Mouse (Mus musculus) myocyte (in vitro differentiated cells): Measurements from ENCODE around the gene Ak5. TPM values are rescaled to one million over a fixed set of nuclear protein-coding genes. Genes with fewer than 3 reads are reported as not detected.

Source experiments
- H3K27me3 ChIP-seq: one replicate; pipeline ENCODE4 v1.6.1; 2011; ENCODE audit not compliant: control insufficient read depth, insufficient read depth, insufficient read length
- H3K36me3 ChIP-seq: one replicate; pipeline ENCODE4 v1.6.1; 2011; ENCODE audit not compliant: control insufficient read depth, insufficient read depth
- H3K4me2 ChIP-seq: one replicate; pipeline ENCODE4 v1.6.1; 2011; ENCODE audit warnings: low read depth, control low read depth
- H3K4me3 ChIP-seq: one replicate; pipeline ENCODE4 v1.5.1; 2011; ENCODE audit warnings: mild to moderate bottlenecking, control low read depth, moderate library complexity
- H3K79me2 ChIP-seq: one replicate; pipeline ENCODE4 v1.6.1; 2011; ENCODE audit not compliant: control insufficient read depth, insufficient read depth
- H3ac ChIP-seq: one replicate; pipeline ENCODE4 v1.6.1; 2011; ENCODE audit not compliant: control insufficient read depth, insufficient read length
- CEBPB ChIP-seq: IDR thresholded peaks from 2 replicates; pipeline ENCODE4 v1.6.1; 2011; ENCODE audit warnings: mild to moderate bottlenecking, moderate library complexity; ENCODE audit not compliant: poor library complexity, insufficient read depth, severe bottlenecking
- E2F4 ChIP-seq: IDR thresholded peaks from one replicate; pipeline ENCODE4 v1.6.1; 2011; ENCODE audit warnings: mild to moderate bottlenecking, control low read depth, moderate library complexity; ENCODE audit not compliant: insufficient read depth
- MAX ChIP-seq: IDR thresholded peaks from one replicate; pipeline ENCODE4 v1.6.1; 2011; ENCODE audit warnings: low read depth, mild to moderate bottlenecking, control low read depth
- MYOD1 ChIP-seq, 3 experiments: IDR thresholded peaks; one replicate each; pipeline ENCODE4 v1.6.1; 2011; ENCODE audit warnings: control low read depth in 2 of 3, low read depth in 2 of 3, mild to moderate bottlenecking in 2 of 3, moderate library complexity in 1 of 3; ENCODE audit not compliant: insufficient read length in 2 of 3, control insufficient read depth in 1 of 3
- MYOG ChIP-seq, 3 experiments: IDR thresholded peaks; one replicate each; pipeline ENCODE4 v1.6.1; 2011; ENCODE audit warnings: control low read depth in 2 of 3, low read depth in 2 of 3, mild to moderate bottlenecking in 2 of 3; ENCODE audit not compliant: insufficient read length in 2 of 3, control insufficient read depth in 1 of 3, insufficient read depth in 1 of 3
- POLR2A ChIP-seq: IDR thresholded peaks from one replicate; pipeline ENCODE4 v1.6.1; 2011; ENCODE audit warnings: low read depth, mild to moderate bottlenecking, control low read depth, moderate library complexity; ENCODE audit not compliant: insufficient read length
- POLR2AphosphoS2 ChIP-seq: IDR thresholded peaks from one replicate; pipeline ENCODE4 v1.6.1; 2011; ENCODE audit warnings: low read depth, control low read depth; ENCODE audit not compliant: insufficient read length
- REST ChIP-seq: IDR thresholded peaks from one replicate; pipeline ENCODE4 v1.6.1; 2011; ENCODE audit warnings: mild to moderate bottlenecking, control low read depth, moderate library complexity; ENCODE audit not compliant: insufficient read depth, insufficient read length
- SRF ChIP-seq: IDR thresholded peaks from one replicate; pipeline ENCODE4 v1.6.1; 2011; ENCODE audit warnings: low read depth; ENCODE audit not compliant: control insufficient read depth, insufficient read length
- TCF12 ChIP-seq: IDR thresholded peaks from one replicate; pipeline ENCODE4 v1.6.1; 2011; ENCODE audit warnings: mild to moderate bottlenecking, control low read depth; ENCODE audit not compliant: poor library complexity, insufficient read depth, severe bottlenecking
- TCF3 ChIP-seq: IDR thresholded peaks from one replicate; pipeline ENCODE4 v1.6.1; 2011; ENCODE audit warnings: low read depth, control low read depth; ENCODE audit not compliant: insufficient read length
- USF1 ChIP-seq: IDR thresholded peaks from one replicate; pipeline ENCODE4 v1.6.1; 2011; ENCODE audit warnings: low read depth, mild to moderate bottlenecking, control low read depth, moderate library complexity
- polyA plus RNA-seq: library from polyadenylated mRNA; unstranded; fragments of >200 nt; fragmentation: generic; extraction: Trizol; gene quantifications from one replicate; pipeline ENCODE4 v1.2.1, GENCODE M21; 2012; ENCODE audit warnings: missing spikeins

Ak5 gene
- polyA plus RNA-seq, 1 experiment = 2.2 TPM

DNA sequence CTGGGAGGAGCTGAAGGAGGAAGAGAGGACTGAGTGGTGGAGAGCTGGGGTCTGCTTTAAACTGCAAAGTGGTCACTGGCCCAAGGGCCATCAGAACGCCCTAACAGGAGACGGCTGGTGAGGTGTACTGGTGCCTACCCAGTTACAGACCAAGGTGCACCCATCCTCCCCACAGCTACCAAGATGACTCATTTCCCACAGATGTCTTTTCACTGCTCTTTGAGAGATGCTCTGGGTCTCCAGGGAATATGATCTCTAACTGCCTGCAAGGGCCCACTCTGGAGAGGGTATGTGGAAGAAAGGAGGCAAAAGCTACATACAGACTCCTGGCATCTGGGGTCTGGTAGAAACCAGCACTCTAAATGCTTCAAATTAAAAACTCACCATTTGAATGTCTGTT lies 633 bp upstream of the Ak5 start:
- H3K27me3 ChIP-seq = peaks cover 5% of the 10 kb centered on the region

DNA sequence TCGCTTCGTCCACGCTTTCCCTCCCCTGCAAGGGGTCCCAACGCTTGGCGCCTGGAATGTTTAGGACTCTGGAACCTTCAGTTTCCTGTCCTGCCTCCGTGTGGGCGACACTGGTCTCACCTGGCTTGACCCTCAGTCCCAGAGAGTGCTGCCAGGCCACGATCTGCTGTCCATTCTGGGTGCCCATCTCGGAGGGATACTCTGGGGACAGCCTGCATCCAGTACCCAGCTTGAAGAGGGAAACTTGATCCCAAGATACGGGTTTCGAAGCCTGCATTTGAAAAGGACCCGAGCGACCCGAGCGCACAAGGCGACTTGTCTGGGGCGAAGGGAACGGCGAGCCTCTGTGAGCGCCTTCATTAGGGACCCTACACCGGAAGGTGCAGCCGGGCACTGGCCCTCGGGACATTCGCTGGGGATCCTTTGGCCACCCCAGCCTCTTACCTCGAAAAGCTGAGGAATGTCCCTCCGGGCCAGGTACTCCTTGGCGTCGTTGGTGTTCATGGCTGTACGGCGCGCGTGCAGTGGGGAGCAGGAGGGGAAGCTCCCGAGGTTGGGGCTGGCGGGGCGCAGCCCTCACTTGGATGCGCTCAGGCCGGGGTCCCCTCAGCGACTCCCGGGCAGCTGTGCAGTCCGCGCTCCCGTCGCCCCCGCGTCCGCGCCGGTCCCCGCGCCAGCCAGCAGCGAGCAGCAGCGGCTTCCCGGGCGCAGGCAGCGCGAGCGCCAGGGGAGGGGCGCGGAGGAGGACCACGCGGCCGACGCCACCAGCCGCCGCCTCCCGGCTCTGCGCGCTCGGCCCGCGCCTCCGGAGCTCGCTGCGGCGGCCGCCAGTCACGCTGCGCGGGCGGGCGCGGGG lies 576 bp downstream of the Ak5 start:
- H3K4me2 ChIP-seq = peak overlapping the region; percentile 83
- peak overlapping the region; percentile 78 for H3ac ChIP-seq
- H3K27me3 ChIP-seq = peaks cover 5% of the 10 kb centered on the region
- H3K79me2 ChIP-seq = no peaks in the 10 kb centered on the region
- peak overlapping the region; percentile 6 for H3K4me3 ChIP-seq
- TF ChIP-seq MAX (no peak), POLR2A (no peak), CEBPB (no peak), TCF12 (no peak), USF1 (no peak), SRF (no peak), REST (no peak), MYOG (IDR thresholded peaks at IDR 0.05; ENCODE audit: control insufficient read depth in 1 of 3, insufficient read depth in 1 of 3, insufficient read length in 2 of 3, low read depth in 2 of 3) (peak in 1 of 3 experiments; percentile 17), E2F4 (no peak), TCF3 (no peak), POLR2AphosphoS2 (no peak), MYOD1 (IDR thresholded peaks at IDR 0.05; ENCODE audit: control insufficient read depth in 1 of 3, insufficient read length in 2 of 3, low read depth in 2 of 3) (peak in 1 of 3 experiments; percentile 20)
- no peaks in the 10 kb centered on the region for H3K36me3 ChIP-seq

More for the DNA sequence above, 633 bp upstream of the Ak5 start:
- H3K4me3 ChIP-seq = no peak overlapping the region
- H3K79me2 ChIP-seq = no peaks in the 10 kb centered on the region
- TF ChIP-seq TCF12 = no peak
- no peak for TF ChIP-seq POLR2AphosphoS2
- no peak for TF ChIP-seq MAX
- H3K4me2 ChIP-seq = peak overlapping the region; percentile 83
- H3ac ChIP-seq = no peak overlapping the region
- H3K36me3 ChIP-seq = no peaks in the 10 kb centered on the region

DNA sequence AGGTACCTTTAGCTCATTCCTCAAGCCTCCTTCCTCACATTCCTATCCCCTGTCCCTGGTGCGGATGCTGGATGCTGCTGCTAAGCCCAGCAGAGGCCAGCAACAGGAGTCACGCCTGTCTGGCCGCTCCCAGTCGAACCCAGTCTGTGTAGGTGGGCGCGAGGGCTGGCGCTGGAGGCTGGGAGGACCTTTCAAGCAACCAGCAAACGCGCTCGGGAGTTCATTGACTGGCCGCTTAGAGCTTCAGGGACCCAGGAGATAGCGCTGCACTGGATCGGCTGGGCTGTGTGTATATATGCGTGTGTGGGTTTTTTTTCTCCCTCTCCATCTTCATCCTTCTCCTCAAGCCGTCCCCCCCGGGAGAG lies 1.2 kb downstream of the Ak5 start:
- Histone ChIP-seq H3K36me3 (no peaks in the 10 kb centered on the region), H3ac (no peak overlapping the region), H3K79me2 (no peaks in the 10 kb centered on the region), H3K4me2 (peak overlapping the region; percentile 83), H3K4me3 (no peak overlapping the region), H3K27me3 (peaks cover 5% of the 10 kb centered on the region)
- TF ChIP-seq E2F4 (no peak), SRF (no peak), MYOD1 (IDR thresholded peaks at IDR 0.05; ENCODE audit: control insufficient read depth in 1 of 3, insufficient read length in 2 of 3, low read depth in 2 of 3) (no peak), CEBPB (no peak), POLR2A (no peak), TCF12 (no peak), TCF3 (no peak), REST (no peak), MAX (no peak), MYOG (IDR thresholded peaks at IDR 0.05; ENCODE audit: control insufficient read depth in 1 of 3, insufficient read depth in 1 of 3, insufficient read length in 2 of 3, low read depth in 2 of 3) (no peak), POLR2AphosphoS2 (no peak), USF1 (no peak)

DNA sequence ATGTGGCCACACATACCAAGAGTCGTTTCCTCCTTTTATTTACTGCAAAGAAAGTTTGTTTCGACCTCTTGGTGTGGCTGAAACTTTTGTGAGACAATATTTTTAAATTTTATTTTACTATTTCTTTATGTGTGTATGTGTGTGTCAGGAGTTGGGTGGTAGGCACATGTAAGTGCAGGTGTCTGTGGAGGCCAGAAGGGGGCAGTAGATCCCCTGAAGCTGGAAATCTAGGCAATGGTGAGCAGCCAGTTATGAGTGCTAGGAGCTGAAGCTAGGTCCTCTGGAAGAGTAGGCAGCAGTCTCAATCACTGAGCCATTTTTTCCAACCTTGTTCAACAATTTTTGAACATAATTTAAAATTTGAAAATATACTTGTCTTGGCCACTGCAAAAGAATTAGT lies 9.6 kb downstream of the Ak5 start:
- TF ChIP-seq MYOG (IDR thresholded peaks at IDR 0.05; ENCODE audit: control insufficient read depth in 1 of 3, insufficient read depth in 1 of 3, insufficient read length in 2 of 3, low read depth in 2 of 3) (no peak), CEBPB (no peak), TCF3 (no peak), REST (no peak), USF1 (no peak), TCF12 (no peak), MYOD1 (IDR thresholded peaks at IDR 0.05; ENCODE audit: control insufficient read depth in 1 of 3, insufficient read length in 2 of 3, low read depth in 2 of 3) (no peak), POLR2A (no peak)
- Histone ChIP-seq H3ac (no peak overlapping the region), H3K36me3 (no peaks in the 10 kb centered on the region), H3K4me2 (no peak overlapping the region), H3K4me3 (no peak overlapping the region), H3K27me3 (no peaks in the 10 kb centered on the region), H3K79me2 (no peaks in the 10 kb centered on the region)

DNA sequence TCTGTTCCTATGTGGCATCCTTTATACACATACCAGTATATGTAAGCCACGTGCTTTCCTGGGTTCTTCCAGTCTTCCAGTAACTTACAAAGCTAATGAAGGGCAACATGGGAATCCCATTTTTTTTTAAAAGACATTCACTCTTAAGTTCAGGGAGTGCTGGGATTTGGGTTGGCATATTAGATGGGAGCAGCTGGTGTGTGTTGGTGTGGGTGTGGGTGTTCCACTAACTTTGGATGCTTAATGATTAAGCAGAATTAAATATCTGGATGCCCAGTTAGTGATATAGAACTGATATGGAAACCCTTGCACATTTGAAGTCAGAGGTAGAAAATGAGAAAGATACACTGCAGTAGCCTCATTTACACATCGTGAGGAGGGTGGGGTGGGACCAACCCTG lies 16.2 kb downstream of the Ak5 start:
- Histone ChIP-seq H3K36me3 (no peaks in the 10 kb centered on the region), H3ac (no peak overlapping the region), H3K4me2 (no peak overlapping the region), H3K79me2 (no peaks in the 10 kb centered on the region), H3K4me3 (no peak overlapping the region), H3K27me3 (no peaks in the 10 kb centered on the region)
- TF ChIP-seq TCF3 = no peak
- TF ChIP-seq REST = no peak
- no peak for TF ChIP-seq MYOG (IDR thresholded peaks at IDR 0.05; ENCODE audit: control insufficient read depth in 1 of 3, insufficient read depth in 1 of 3, insufficient read length in 2 of 3, low read depth in 2 of 3)
- no peak for TF ChIP-seq POLR2A
- no peak for TF ChIP-seq USF1
- TF ChIP-seq TCF12 = no peak
- TF ChIP-seq MAX = no peak
- TF ChIP-seq POLR2AphosphoS2 = no peak
- no peak for TF ChIP-seq E2F4
- TF ChIP-seq CEBPB = no peak
- TF ChIP-seq MYOD1 (IDR thresholded peaks at IDR 0.05; ENCODE audit: control insufficient read depth in 1 of 3, insufficient read length in 2 of 3, low read depth in 2 of 3) = no peak
- no peak for TF ChIP-seq SRF
